Mouse (Mus musculus) hindbrain, embryonic 10.5 days (tissue): ENCODE measurements around the gene Dyx1c1. TPM values are rescaled to one million over a fixed set of nuclear protein-coding genes. Genes with fewer than 3 reads are reported as not detected.

Experiments used
- DNase-seq: peaks from one replicate; pipeline ENCODE4 v3.0.0-alpha.2; 2017; ENCODE audit warnings: low spot score
- H3K27ac ChIP-seq: fragments of 300-500 bp; sonication (generic); 2 replicates; pipeline ENCODE4 v1.5.1; 2016; ENCODE audit warnings: mild to moderate bottlenecking, moderate library complexity
- H3K27me3 ChIP-seq: fragments of 300-500 bp; sonication (generic); 2 replicates; pipeline ENCODE4 v1.6.1; 2016; ENCODE audit warnings: mild to moderate bottlenecking; ENCODE audit not compliant: poor library complexity, insufficient read depth, severe bottlenecking
- H3K36me3 ChIP-seq: fragments of 300-500 bp; sonication (generic); 2 replicates; pipeline ENCODE4 v1.6.1; 2016; ENCODE audit warnings: mild to moderate bottlenecking, moderate library complexity
- H3K4me1 ChIP-seq: fragments of 300-500 bp; sonication (generic); replicated peaks from 2 replicates; pipeline ENCODE4 v1.6.1; 2016; ENCODE audit warnings: mild to moderate bottlenecking
- H3K4me3 ChIP-seq: fragments of 300-500 bp; sonication (generic); 2 replicates; pipeline ENCODE4 v1.5.1; 2016; ENCODE audit warnings: mild to moderate bottlenecking, moderate library complexity
- H3K9me3 ChIP-seq: fragments of 300-500 bp; sonication (generic); 2 replicates; pipeline ENCODE4 v1.6.1; 2016; ENCODE audit warnings: mild to moderate bottlenecking, moderate library complexity
- WGBS: fragments of 180-500 bp; shearing (Covaris S2); methylation state at CpG from one replicate; pipeline ENCODE4 v1.1.7; 2016; 5-methylcytosine and 5-hydroxymethylcytosine counted together
- polyA plus RNA-seq: library from polyadenylated mRNA; unstranded; fragments of >200 nt; fragmentation: Nextera tagmentation; extraction: Ambion mirVana; gene quantifications from 2 replicates; pipeline ENCODE4 v1.2.1, GENCODE M21; 2016

The Dyx1c1 gene
- polyA plus RNA-seq, 1 experiment from 2014 or later, result 1.8 TPM

DNA sequence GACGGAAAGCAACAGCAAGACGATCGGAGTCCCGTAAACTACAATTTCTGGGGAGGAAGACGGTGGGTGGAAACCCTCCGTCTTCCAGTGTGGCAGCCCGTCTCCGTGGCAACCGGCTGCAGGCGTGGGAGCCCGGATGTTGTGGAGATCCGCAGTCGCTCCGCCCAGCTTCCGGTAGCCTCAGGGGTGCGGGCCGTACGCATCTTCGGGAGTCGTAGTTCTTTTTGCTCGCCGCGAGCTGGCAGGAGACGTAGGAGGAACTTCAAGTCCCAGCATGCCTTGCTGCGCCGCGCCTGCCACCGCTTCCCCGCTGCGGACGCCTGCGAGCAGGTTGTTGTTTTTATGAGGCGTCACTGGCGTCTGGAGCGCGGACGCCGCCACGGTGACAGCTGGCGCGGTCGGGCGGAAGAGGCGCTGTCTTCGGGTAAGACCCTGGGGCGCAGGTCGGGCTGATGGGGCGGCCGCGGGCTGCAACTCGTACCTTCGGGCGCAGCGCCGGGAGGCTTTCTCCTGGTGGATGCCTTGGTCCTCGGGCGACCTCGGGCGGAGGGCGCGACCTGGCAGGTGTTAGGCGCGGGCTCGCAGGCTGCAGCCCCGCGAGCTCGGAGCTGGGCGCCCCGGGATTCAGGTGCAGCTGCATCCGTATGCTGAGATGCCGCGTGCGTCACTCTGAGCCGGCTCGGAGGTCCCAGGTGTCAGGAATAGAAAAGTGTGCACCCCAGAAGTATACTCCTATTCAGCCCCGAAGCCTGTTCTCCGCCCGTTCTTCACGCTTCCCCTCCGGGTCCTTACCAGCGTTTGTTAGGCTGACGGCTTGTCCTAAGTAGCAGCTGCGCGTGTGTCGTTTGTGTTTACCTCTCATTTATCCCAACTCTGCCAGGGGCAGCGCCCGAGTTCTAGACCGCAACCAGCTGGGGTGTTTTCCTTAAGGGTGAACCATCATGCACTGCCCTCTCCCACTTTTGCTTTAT, 26.9 kb downstream of the Dyx1c1 start, which contains the start of the genes Ccpg1os and Ccpg1:
TSS of gene Ccpg1os (minus strand) at position 133 of the 971 bp plus-strand sequence.
TSS of gene Ccpg1 (plus strand) at position 180 of the 971 bp plus-strand sequence.
- under 1% methylated on average over 88 of the region's 88 CpGs for WGBS
- no peaks in the 10 kb centered on the region for H3K9me3 ChIP-seq
- peak; percentile 97 for DNase-seq
- H3K4me1 ChIP-seq, result peaks cover 19% of the 10 kb centered on the region
- H3K27me3 ChIP-seq, result no peaks in the 10 kb centered on the region
- peak within 1 kb of the TSS; percentile 86 for H3K27ac ChIP-seq
- H3K4me3 ChIP-seq, result peak within 1 kb of the TSS; percentile 92
- H3K36me3 ChIP-seq, result no peaks in the 10 kb centered on the region

DNA sequence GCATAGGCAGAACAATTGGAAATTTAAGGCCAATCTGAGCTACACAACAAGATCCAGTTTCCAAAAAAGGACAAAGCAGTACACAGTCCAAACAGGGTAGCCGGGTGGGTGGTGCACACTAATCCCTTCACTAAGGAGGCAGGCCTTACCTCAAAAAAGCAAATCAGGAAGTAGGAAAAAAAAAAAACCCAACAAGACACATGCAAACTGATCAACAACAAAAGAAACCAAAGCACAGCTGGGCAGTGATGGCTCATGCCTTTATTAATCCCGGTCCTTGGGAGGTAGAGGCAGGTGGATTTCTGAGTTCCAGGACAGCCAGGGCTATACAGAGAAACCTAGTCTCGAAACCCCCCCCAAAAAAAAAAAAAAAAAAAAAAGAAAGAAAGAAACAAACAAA, 29.1 kb downstream of the Dyx1c1 start:
- H3K9me3 ChIP-seq, result no peaks in the 10 kb centered on the region
- no peak for DNase-seq
- no peak overlapping the region for H3K27ac ChIP-seq
- H3K4me1 ChIP-seq, result peaks cover 19% of the 10 kb centered on the region
- no peak overlapping the region for H3K4me3 ChIP-seq
- H3K36me3 ChIP-seq, result no peaks in the 10 kb centered on the region
- H3K27me3 ChIP-seq, result no peaks in the 10 kb centered on the region
- 84% methylated on average over 3 of the region's 3 CpGs for WGBS

DNA sequence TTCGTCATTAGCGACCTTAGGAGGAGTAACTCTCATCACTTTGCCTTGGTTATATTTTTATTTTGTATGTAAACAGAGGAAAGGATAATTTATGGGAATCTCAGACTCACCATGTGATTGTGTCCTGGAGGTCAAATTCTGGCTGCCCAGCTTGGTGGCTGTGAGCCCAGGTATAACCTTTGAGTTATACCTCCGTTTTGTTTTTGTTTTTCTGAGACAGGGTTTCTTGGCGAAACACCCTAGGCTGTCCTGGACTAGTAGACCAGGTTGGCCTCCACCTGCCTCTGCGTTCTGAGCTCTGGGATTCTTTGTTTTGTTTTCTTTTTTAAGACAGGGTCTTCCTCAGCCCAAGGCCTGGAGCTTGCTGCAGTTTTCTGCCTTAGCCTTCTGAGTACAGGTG, 30.1 kb downstream of the Dyx1c1 start:
- Histone ChIP-seq H3K9me3 (no peaks in the 10 kb centered on the region), H3K27ac (no peak overlapping the region), H3K36me3 (no peaks in the 10 kb centered on the region), H3K27me3 (no peaks in the 10 kb centered on the region), H3K4me3 (no peak overlapping the region), H3K4me1 (peaks cover 19% of the 10 kb centered on the region)
- 87% methylated on average over 5 of the region's 5 CpGs for WGBS
- DNase-seq, result no peak

DNA sequence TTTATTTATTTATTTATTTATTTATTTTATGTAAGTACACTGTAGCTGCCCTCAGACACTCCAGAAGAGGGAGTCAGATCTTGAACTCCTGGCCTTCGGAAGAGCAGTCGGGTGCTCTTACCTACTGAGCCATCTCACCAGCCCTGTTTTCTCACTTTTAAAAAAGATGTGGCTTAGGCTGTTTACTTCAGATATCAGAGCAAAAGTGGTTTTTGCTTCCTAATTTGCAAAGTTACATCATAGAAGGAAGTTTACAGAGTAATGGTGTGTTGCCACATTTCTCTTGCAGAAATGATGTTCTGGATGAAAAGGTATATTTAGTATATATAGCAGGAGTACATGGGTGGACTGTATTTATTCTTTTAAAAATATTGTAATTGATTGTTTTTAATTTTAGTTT, 32.8 kb downstream of the Dyx1c1 start:
- 94% methylated on average over 2 of the region's 2 CpGs for WGBS
- H3K36me3 ChIP-seq, result no peaks in the 10 kb centered on the region
- no peak for DNase-seq

DNA sequence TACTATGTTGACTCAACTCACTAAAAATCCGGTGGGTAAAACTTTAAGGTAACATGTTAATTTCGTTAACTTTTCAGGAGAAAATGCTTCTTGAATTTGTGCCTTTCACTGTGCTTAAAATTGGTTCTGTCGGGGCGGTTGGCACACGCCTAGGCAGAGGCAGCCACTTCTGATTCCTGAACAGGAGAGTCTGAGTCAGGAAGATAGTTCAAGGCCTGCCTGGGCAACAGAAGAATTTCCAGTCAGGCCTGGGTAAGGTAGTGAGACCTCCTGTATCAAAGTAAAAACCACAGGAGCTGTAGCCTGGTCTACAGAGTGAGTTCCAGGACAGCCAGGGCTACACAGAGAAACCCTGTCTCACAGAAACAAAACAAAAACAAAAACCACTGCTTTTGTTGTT, 34.0 kb downstream of the Dyx1c1 start:
- H3K4me1 ChIP-seq, result no peaks in the 10 kb centered on the region
- DNase-seq, result no peak
- H3K27ac ChIP-seq, result no peak overlapping the region
- no peaks in the 10 kb centered on the region for H3K9me3 ChIP-seq
- no peaks in the 10 kb centered on the region for H3K27me3 ChIP-seq
- 89% methylated on average over 5 of the region's 5 CpGs for WGBS
- no peaks in the 10 kb centered on the region for H3K36me3 ChIP-seq
- H3K4me3 ChIP-seq, result no peak overlapping the region

More for the DNA sequence above, 32.8 kb downstream of the Dyx1c1 start:
- H3K4me3 ChIP-seq, result no peak overlapping the region
- H3K9me3 ChIP-seq, result no peaks in the 10 kb centered on the region
- no peaks in the 10 kb centered on the region for H3K27me3 ChIP-seq
- peaks cover 2% of the 10 kb centered on the region for H3K4me1 ChIP-seq
- H3K27ac ChIP-seq, result no peak overlapping the region

DNA sequence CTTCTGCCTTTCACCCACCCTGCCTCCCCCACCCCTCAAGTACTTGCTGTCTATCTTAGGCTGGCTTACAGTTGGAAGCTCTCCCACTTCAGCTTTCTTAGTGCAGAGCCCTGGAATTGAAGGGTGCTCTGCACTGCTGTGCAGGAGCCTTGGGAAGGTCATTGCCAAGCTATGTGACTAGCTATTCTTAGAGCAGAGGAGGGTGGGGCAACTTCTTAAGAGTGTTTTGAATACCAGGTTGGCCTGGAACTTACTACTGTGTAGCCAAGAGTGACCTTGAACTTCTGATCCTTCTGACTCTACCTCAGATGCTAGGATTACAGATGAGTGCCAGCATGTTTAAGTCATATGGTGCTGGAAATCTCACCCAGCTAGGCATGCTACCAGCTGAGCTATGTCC, 37.6 kb downstream of the Dyx1c1 start:
- H3K36me3 ChIP-seq, result no peaks in the 10 kb centered on the region
- H3K9me3 ChIP-seq, result no peaks in the 10 kb centered on the region
- H3K4me1 ChIP-seq, result no peaks in the 10 kb centered on the region
- no peak for DNase-seq
- H3K4me3 ChIP-seq, result no peak overlapping the region
- H3K27ac ChIP-seq, result no peak overlapping the region
- H3K27me3 ChIP-seq, result no peaks in the 10 kb centered on the region

DNA sequence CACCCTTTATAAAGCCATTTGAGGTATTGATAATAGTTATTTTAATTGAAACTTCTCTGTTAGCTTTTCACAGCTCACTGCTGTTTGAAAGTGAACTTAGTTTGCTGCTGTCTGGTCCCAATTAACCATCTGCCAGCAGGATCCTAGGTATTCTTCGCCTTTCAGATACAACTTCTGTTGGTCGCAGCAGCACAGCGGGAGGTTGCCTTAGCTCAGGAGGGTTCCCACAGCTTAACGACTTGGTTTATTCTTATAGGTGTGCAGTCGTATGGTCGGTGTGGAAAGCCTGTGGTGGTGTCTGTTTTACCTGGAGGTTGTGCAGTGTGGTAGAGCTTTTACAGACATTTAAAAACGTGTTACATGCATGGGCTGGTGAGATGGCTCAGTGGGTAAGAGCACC, 38.2 kb downstream of the Dyx1c1 start:
- 61% methylated on average over 7 of the region's 7 CpGs for WGBS
- Histone ChIP-seq H3K9me3 (no peaks in the 10 kb centered on the region), H3K27ac (no peak overlapping the region), H3K27me3 (no peaks in the 10 kb centered on the region), H3K4me3 (no peak overlapping the region), H3K4me1 (no peaks in the 10 kb centered on the region), H3K36me3 (peaks cover 1% of the 10 kb centered on the region; the same call in 1 of the 2 replicates)
- DNase-seq, result no peak

DNA sequence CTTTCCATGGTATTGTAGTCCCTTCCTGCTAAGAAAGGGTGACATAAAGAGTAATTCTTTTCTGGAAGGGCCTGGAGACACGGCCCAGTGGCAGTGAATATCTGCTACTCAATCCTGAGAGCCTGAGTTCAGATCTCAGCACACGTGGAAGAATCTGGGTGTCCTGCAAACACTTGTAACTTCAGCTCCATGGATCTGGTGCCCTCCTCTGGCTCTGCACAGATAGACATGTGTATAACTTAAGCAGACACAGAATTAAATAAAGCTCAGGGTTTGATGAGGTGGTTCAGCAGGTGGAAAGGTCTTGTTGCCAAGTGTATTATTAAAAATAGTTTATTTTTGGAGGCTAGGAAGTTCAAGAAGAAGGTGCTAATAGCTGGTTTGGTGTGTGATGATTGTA, 41.9 kb downstream of the Dyx1c1 start:
- Histone ChIP-seq H3K4me1 (no peaks in the 10 kb centered on the region), H3K9me3 (no peaks in the 10 kb centered on the region), H3K4me3 (no peak overlapping the region), H3K27ac (no peak overlapping the region), H3K36me3 (peaks cover 8% of the 10 kb centered on the region), H3K27me3 (no peaks in the 10 kb centered on the region)
- 72% methylated on average over 2 of the region's 2 CpGs for WGBS
- no peak for DNase-seq

DNA sequence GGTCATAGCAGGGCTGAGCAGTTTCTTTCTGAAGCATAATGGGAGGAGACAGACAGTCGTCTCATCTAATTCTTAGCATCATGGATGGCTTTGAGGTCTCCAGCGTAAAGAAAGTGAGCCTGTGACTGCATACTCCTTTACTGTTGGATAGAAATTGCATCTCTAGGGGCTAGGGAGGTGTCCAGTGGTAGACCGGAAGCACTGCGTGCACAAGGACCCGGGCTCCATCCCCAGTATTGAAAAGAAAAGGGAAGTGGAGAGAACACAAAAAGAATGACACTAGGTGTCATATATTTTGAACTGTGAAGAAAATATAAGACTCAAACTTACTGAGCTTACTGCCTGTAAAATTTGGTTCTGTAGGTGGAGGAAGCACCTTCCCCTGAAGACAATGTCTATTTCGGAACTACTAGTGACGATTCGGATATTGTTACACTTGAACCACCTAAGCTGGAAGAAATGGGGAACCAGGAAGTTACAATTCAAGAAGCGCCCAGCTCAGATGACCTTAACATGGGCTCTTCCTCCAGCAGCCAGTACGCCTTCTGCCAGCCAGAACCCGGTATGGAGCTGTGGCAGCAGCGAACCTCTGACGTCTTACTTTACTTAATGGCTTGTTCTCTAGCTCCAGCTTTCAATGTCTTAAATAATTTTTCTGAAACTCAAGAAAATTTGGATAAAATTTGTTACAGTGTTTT, 42.9 kb downstream of the Dyx1c1 start:
- H3K36me3 ChIP-seq, result peaks cover 18% of the 10 kb centered on the region
- 90% methylated on average over 13 of the region's 13 CpGs for WGBS
- DNase-seq, result no peak
- no peak overlapping the region for H3K27ac ChIP-seq
- H3K4me1 ChIP-seq, result no peaks in the 10 kb centered on the region
- no peaks in the 10 kb centered on the region for H3K27me3 ChIP-seq
- no peak overlapping the region for H3K4me3 ChIP-seq
- no peaks in the 10 kb centered on the region for H3K9me3 ChIP-seq

DNA sequence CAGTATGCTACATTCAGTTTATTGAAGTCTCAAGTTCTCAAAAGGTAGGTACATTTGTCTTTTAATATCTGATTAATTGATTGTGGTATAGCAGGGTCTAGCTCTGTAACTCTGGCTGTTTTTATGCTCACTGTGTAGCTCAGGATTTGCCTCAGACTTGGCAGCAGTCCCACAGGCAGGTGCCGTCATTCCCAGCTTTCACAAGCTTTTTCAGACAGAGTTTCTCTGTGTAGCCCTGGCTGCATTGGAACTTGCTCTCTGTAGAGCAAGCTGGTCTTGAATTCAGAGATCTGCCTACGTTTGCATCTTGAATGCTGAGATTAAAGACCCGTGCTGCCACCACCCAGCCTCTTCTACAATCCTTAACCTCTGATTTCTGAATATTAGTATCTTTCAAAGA, 43.6 kb downstream of the Dyx1c1 start:
- H3K9me3 ChIP-seq, result no peaks in the 10 kb centered on the region
- H3K27me3 ChIP-seq, result no peaks in the 10 kb centered on the region
- peaks cover 21% of the 10 kb centered on the region for H3K36me3 ChIP-seq
- H3K27ac ChIP-seq, result no peak overlapping the region
- no peaks in the 10 kb centered on the region for H3K4me1 ChIP-seq
- H3K4me3 ChIP-seq, result no peak overlapping the region
- no peak for DNase-seq
- 82% methylated on average over 3 of the region's 3 CpGs for WGBS

DNA sequence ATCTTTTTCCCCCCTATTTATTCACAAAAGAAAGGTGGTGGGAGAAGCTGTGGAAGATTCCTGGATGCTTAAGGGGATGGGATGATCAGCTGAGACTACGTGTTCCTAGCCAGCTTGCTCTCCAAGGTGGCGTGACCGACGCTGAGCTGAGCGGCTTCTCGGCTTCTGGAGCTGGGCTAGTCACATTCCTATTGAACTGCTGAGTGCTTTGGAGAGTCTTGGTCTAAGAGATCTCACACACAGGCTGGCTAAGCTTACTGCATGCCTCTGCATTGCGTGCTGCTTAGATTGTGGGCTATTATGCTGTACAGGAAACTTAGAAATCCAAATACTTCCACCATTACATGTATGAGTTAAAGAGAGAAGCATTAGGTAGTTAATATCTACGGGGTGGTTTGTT, 45.5 kb downstream of the Dyx1c1 start:
- no peaks in the 10 kb centered on the region for H3K9me3 ChIP-seq
- no peak overlapping the region for H3K4me3 ChIP-seq
- no peaks in the 10 kb centered on the region for H3K4me1 ChIP-seq
- H3K36me3 ChIP-seq, result peaks cover 21% of the 10 kb centered on the region
- H3K27me3 ChIP-seq, result no peaks in the 10 kb centered on the region
- no peak for DNase-seq
- 87% methylated on average over 8 of the region's 8 CpGs for WGBS
- no peak overlapping the region for H3K27ac ChIP-seq

DNA sequence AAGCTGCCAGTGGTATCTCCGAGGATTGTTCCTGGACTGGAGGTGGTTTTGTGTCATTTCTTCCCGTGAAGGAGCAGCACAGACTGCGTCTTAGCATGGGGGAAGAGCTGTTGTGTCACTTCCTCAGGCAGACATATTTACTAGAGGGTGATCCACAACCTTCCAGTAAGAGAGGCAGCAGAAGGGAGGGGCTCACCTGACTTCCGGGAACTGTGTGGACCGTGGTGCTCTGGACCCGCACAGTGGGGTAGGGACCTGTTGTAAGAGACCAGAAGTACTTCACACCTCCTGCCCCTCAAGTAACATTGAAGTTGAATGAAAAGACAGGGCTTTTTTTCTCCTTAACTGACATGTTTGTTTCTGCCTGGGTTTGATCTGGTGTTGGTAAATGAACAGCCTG, 46.5 kb downstream of the Dyx1c1 start:
- no peak overlapping the region for H3K4me3 ChIP-seq
- no peak for DNase-seq
- H3K27ac ChIP-seq, result no peak overlapping the region
- H3K27me3 ChIP-seq, result no peaks in the 10 kb centered on the region
- H3K4me1 ChIP-seq, result no peaks in the 10 kb centered on the region
- WGBS, result 92% methylated on average over 6 of the region's 6 CpGs
- peaks cover 24% of the 10 kb centered on the region for H3K36me3 ChIP-seq
- no peaks in the 10 kb centered on the region for H3K9me3 ChIP-seq

DNA sequence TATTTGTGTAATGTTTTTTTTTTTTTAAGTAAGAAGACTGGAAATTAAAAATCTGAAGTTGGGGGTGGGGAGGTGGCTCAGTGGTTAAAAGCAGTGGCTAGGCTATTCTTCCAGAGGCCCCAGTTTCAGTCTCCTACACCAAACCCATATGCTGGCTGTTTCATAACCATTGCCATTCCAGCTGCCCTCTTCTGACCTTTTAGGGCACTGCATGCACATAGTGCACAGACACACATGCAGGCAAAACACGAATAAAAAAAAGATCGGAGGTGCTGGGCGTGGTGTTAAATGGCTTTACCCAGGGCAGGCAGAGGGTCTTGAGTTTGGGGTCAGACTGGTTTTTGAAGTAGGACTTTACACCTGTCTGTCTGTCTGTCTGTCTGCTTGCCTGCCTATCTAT, 47.6 kb downstream of the Dyx1c1 start:
- WGBS, result 89% methylated on average over 3 of the region's 3 CpGs
- H3K4me1 ChIP-seq, result no peaks in the 10 kb centered on the region
- no peaks in the 10 kb centered on the region for H3K27me3 ChIP-seq
- H3K9me3 ChIP-seq, result no peaks in the 10 kb centered on the region
- peaks cover 30% of the 10 kb centered on the region for H3K36me3 ChIP-seq
- no peak for DNase-seq
- no peak overlapping the region for H3K4me3 ChIP-seq
- H3K27ac ChIP-seq, result no peak overlapping the region
